Mouse (Mus musculus) G1E (cell line): Measurements from ENCODE around the gene Kcnip1.

Experiments used
- CTCF ChIP-seq: IDR thresholded peaks from 2 replicates; pipeline ENCODE4 v1.5.1; 2012; ENCODE audit warnings: low read depth, low read length, inconsistent platforms, mixed read lengths
- GATA1 ChIP-seq: IDR thresholded peaks from 2 replicates; pipeline ENCODE4 v1.6.1; 2012; ENCODE audit warnings: borderline replicate concordance, low read length, inconsistent platforms, mixed read lengths
- POLR2AphosphoS5 ChIP-seq: IDR thresholded peaks from 2 replicates; pipeline ENCODE4 v1.6.1; 2012; ENCODE audit warnings: low read depth, low read length, inconsistent platforms; ENCODE audit not compliant: insufficient replicate concordance

DNA sequence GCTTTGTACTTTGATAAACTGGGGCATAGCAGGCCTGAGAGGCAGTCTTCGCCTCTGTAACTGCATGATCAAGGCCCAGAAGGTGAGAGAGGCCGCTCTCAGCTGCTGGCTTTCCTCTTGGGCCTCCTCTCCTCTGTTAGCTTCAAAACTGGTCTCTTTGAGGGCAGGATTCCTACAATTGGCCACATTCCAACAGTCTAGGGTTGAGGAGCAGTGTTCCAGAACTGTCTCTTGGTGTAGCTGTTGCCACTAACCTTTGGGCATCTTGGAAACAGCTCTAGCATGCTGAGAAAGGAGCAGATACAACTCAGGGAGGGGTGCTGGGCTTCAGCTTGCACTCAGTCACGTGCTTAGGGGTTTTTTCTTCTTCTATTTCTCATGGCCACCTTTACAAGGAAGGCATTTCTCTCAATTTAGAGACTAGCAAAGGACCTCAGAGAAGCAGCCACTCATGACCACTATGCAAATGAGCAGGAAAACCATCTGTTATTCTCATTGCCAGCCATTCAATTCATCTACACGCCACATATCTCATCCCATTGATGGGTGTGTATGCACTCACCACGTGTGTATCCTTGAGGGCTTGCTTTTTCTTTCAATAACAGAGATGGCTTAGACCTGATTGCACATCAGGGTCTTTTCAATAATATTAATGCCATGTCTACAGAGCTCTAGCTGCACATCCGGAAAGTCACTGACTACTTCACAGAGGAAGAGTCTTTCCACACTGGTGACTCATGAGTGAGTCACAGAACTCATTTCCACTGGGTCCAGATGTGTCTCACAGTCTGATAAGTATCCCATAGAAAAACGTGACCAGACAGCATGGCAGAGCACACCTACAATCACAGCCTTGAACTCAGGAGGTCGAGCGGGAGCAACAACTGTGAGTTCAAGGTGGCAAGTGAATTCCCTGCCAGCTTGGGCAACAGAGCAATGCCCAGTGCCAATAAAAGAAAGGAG is 225.7 kb downstream of the Kcnip1 start:
- TF ChIP-seq CTCF (no peak), POLR2AphosphoS5 (no peak), GATA1 (no peak)
